35 mouse cellular contexts compared by ENCODE assay signal in genomic region chr3:149424306-149424705, GRCm38 (mm10).
"Had no signal": no experiment of that assay in that cellular context is flagged by ENCODE, and none has a peak within 500 bp of the region (broad histone marks: within the 10 kb centered on the region; RNA-seq: fewer than 3 reads in every experiment).

No protein-coding gene starts in this region.

- H3K9ac ChIP-seq: heart, embryonic 12.5 days; heart, embryonic 13.5 days; heart, embryonic 15.5 days; hindbrain, embryonic 12.5 days; hindbrain, embryonic 13.5 days; hindbrain, embryonic 14.5 days; hindbrain, embryonic 15.5 days; intestine, embryonic 15.5 days; kidney, embryonic 15.5 days had no signal

- H3K27me3 ChIP-seq: heart, embryonic 12.5 days; heart, embryonic 13.5 days; heart, embryonic 15.5 days; hindbrain, embryonic 12.5 days; hindbrain, embryonic 13.5 days; hindbrain, embryonic 15.5 days; intestine, embryonic 15.5 days; kidney, embryonic 15.5 days had no signal

- H3K4me3 ChIP-seq: heart, adult 2 months; heart, embryonic 10.5 days; heart, embryonic 12.5 days; heart, embryonic 13.5 days; heart, embryonic 15.5 days; hindbrain, embryonic 10.5 days; hindbrain, embryonic 12.5 days; hindbrain, embryonic 13.5 days; hindbrain, embryonic 15.5 days; intestine, embryonic 15.5 days; kidney, embryonic 15.5 days; layer of hippocampus, adult 2 months had no signal

- ATAC-seq: hindbrain, embryonic 16.5 days; hindbrain, postnatal 0 days; inflammation-experienced regulatory T-cells, adult 6 months; intestine, embryonic 15.5 days; intestine, embryonic 16.5 days; intestine, postnatal 0 days had no signal

- H3K27ac ChIP-seq: heart, adult 2 months; heart, embryonic 10.5 days; heart, embryonic 13.5 days; heart, embryonic 15.5 days; hindbrain, embryonic 10.5 days; hindbrain, embryonic 12.5 days; hindbrain, embryonic 13.5 days; hindbrain, embryonic 14.5 days; hindbrain, embryonic 15.5 days; hindbrain, postnatal 0 days; intestine, embryonic 15.5 days; kidney, embryonic 15.5 days; kidney, postnatal 0 days; layer of hippocampus, adult 2 months had no signal

- H3K36me3 ChIP-seq: heart, embryonic 10.5 days; heart, embryonic 12.5 days; heart, embryonic 13.5 days; heart, embryonic 15.5 days; hindbrain, embryonic 10.5 days; hindbrain, embryonic 12.5 days; hindbrain, embryonic 13.5 days; hindbrain, embryonic 15.5 days; intestine, embryonic 15.5 days; kidney, embryonic 15.5 days had no signal

- DNase-seq: heart, adult 2 months; heart, postnatal 10 days; heart, postnatal 14 days; heart, postnatal 36 days; kidney, adult 11 months; kidney, adult 18-20 months; kidney, adult 2 months; kidney, adult 8-10 months; kidney, adult 9 months; kidney, postnatal 10 days; kidney, postnatal 14 days; kidney, postnatal 25 days; kidney, postnatal 36 days; kidney, postnatal 4 days; layer of hippocampus, adult 9-11 months; layer of hippocampus, postnatal 36 days had no signal

- H3K4me2 ChIP-seq: heart, embryonic 11.5 days; heart, embryonic 12.5 days; heart, embryonic 13.5 days; heart, embryonic 15.5 days; hindbrain, embryonic 12.5 days; hindbrain, embryonic 13.5 days; hindbrain, embryonic 14.5 days; hindbrain, embryonic 15.5 days; intestine, embryonic 15.5 days; kidney, embryonic 15.5 days had no signal

- H3K9me3 ChIP-seq: heart, embryonic 10.5 days; heart, embryonic 12.5 days; heart, embryonic 13.5 days; heart, embryonic 15.5 days; hindbrain, embryonic 10.5 days; hindbrain, embryonic 12.5 days; hindbrain, embryonic 13.5 days; hindbrain, embryonic 15.5 days; intestine, embryonic 15.5 days; kidney, embryonic 15.5 days had no signal

- H3K4me1 ChIP-seq: heart, embryonic 10.5 days; heart, embryonic 12.5 days; heart, embryonic 13.5 days; heart, embryonic 15.5 days; hindbrain, embryonic 15.5 days; intestine, embryonic 15.5 days; kidney, embryonic 15.5 days had no signal
